Mouse (Mus musculus): ENCODE measurements around the gene Pik3ip1.

Pik3ip1 gene

GRCm38 (mm10) chr11:3302792-3303191 lies 27.4 kb upstream of the Pik3ip1 start:
- DNase-seq (ENCODE audit: low spot score in 2 of 2) = no peak

- no peak for DNase-seq (ENCODE audit: low spot score in 2 of 2)
These were observed 24.4 kb upstream of the Pik3ip1 start for GRCm38 (mm10) chr11:3305821-3306220.

GRCm38 (mm10) chr11:3307875-3308274 lies 22.3 kb upstream of the Pik3ip1 start:
- no peak for DNase-seq (ENCODE audit: low spot score in 2 of 2)

- no peak for DNase-seq (ENCODE audit: low spot score in 2 of 2)
These were observed 20.3 kb upstream of the Pik3ip1 start for GRCm38 (mm10) chr11:3309884-3310283.

GRCm38 (mm10) chr11:3310789-3311585 lies 19.2 kb upstream of the Pik3ip1 start:
- no peak for DNase-seq (ENCODE audit: low spot score in 2 of 2)

- DNase-seq (ENCODE audit: low spot score in 2 of 2) = no peak
These were observed 18.4 kb upstream of the Pik3ip1 start for GRCm38 (mm10) chr11:3311586-3312347.

GRCm38 (mm10) chr11:3313294-3313693 lies 16.9 kb upstream of the Pik3ip1 start:
- DNase-seq (ENCODE audit: low spot score in 2 of 2) = no peak

- DNase-seq (ENCODE audit: low spot score in 2 of 2) = no peak
These were observed 16.1 kb upstream of the Pik3ip1 start for GRCm38 (mm10) chr11:3314148-3314547.

- DNase-seq (ENCODE audit: low spot score in 2 of 2) = no peak
These were observed 11.9 kb upstream of the Pik3ip1 start for GRCm38 (mm10) chr11:3318286-3318685.

- DNase-seq (ENCODE audit: low spot score in 2 of 2) = no peak
These were observed 1.9 kb upstream of the Pik3ip1 start for GRCm38 (mm10) chr11:3328271-3328670.

GRCm38 (mm10) chr11:3328806-3329775 lies 1.1 kb upstream of the Pik3ip1 start:
- DNase-seq (ENCODE audit: low spot score in 2 of 2) = no peak

GRCm38 (mm10) chr11:3330566-3330965 lies 365 bp downstream of the Pik3ip1 start:
- DNase-seq (ENCODE audit: low spot score in 2 of 2) = peak; percentile 79 to 86

GRCm38 (mm10) chr11:3330991-3331750 lies 970 bp downstream of the Pik3ip1 start:
- DNase-seq (ENCODE audit: low spot score in 2 of 2) = no peak

GRCm38 (mm10) chr11:3331756-3332642 lies 1.8 kb downstream of the Pik3ip1 start:
- DNase-seq (ENCODE audit: low spot score in 2 of 2) = peak; percentile 91 to 94

- DNase-seq (ENCODE audit: low spot score in 2 of 2) = no peak
These were observed 3.0 kb downstream of the Pik3ip1 start for GRCm38 (mm10) chr11:3333111-3333695.

- no peak for DNase-seq (ENCODE audit: low spot score in 2 of 2)
These were observed 4.0 kb downstream of the Pik3ip1 start for GRCm38 (mm10) chr11:3334141-3334710.

- DNase-seq (ENCODE audit: low spot score in 2 of 2) = no peak
These were observed 4.6 kb downstream of the Pik3ip1 start for GRCm38 (mm10) chr11:3334711-3335316.

- no peak for DNase-seq (ENCODE audit: low spot score in 2 of 2)
These were observed 5.5 kb downstream of the Pik3ip1 start for GRCm38 (mm10) chr11:3335651-3336216.

GRCm38 (mm10) chr11:3336602-3337001 lies 6.4 kb downstream of the Pik3ip1 start:
- DNase-seq (ENCODE audit: low spot score in 2 of 2) = no peak
